Mouse (Mus musculus) retina, embryonic 14.5 days (tissue): Measurements from ENCODE around the gene Yipf3.

ENCODE experiments used
- DNase-seq: peaks from one replicate; pipeline ENCODE4 v3.0.0-alpha.2; 2015; ENCODE audit warnings: low spot score

The Yipf3 gene

GRCm38 (mm10) chr17:46283911-46284310 lies 36.0 kb downstream of the Yipf3 start:
- no peak for DNase-seq

DNA sequence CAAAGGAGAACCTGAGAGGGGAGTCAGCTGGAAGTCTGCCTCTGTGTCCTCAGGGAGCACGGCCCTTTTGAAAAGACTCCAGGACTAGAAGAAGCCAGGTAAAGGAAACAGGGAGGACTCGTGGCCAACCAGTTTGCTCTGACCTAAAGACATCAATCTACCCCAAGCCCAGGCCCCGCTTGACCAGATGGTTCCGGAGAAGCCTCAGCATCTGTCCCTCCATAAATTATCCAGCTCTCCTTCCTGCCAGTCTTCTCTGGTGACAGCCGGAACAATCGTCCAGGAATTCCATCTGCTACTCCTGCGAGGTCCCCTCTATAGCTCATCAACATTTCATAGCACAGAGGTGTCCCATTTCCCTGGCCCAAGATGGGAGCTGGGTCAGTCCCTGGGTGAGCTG lies 36.8 kb downstream of the Yipf3 start:
- DNase-seq, result peak; percentile 40

- DNase-seq, result no peak
Observed at GRCm38 (mm10) chr17:46285407-46285806, 37.5 kb downstream of the Yipf3 start.

- DNase-seq, result no peak
Observed at GRCm38 (mm10) chr17:46287678-46288095, 39.8 kb downstream of the Yipf3 start.

GRCm38 (mm10) chr17:46296601-46297000 lies 48.7 kb downstream of the Yipf3 start:
- no peak for DNase-seq

- no peak for DNase-seq
Observed at GRCm38 (mm10) chr17:46297028-46297363, 49.1 kb downstream of the Yipf3 start.

DNA sequence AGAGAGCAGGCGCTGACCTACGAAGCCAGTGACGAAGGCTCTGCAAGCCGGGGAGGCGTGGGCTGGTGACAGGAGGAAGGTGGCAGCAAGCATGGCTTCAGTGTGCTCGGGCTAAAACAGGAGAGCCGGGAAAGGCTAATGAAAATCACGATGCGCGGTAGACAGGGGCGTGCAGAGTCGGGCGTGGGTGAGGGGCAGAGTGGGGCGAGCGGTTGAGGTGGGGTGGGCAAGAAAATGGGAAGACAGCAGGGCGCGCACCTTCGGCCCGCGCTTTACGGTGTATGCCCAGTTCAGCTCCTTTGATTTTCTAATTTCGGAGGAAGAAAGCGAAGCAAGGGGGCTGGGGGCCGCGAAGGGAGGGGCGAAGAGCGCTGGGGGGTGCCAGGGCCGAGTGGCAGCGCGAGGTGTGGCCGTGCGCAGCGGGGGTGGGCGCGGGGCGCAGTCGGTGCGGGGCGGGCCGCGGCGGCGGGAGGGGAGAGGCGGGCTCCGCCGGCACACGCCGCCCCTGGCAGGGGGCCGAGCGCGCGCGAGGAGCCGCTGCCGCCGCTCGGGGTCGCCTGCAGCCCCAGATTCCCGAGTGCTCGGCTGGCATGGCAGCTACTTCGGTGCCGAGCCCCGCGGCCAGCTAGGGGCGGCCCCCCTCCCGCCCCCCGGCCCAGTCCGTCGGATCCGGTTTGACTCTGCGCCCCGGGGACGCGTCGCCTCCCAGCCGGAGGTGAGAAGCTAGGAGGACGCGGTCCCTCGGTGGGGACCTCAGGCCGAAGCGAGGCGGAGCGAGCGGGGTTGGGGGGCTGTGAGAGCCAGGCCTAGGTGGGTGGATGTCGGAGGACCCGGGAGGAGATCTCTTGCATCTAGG lies 49.7 kb downstream of the Yipf3 start, which contains the start of gene Dlk2:
TSS of gene Dlk2 (plus strand) at position 58 of the 856 bp plus-strand sequence.
- peak; percentile 40 for DNase-seq

DNA sequence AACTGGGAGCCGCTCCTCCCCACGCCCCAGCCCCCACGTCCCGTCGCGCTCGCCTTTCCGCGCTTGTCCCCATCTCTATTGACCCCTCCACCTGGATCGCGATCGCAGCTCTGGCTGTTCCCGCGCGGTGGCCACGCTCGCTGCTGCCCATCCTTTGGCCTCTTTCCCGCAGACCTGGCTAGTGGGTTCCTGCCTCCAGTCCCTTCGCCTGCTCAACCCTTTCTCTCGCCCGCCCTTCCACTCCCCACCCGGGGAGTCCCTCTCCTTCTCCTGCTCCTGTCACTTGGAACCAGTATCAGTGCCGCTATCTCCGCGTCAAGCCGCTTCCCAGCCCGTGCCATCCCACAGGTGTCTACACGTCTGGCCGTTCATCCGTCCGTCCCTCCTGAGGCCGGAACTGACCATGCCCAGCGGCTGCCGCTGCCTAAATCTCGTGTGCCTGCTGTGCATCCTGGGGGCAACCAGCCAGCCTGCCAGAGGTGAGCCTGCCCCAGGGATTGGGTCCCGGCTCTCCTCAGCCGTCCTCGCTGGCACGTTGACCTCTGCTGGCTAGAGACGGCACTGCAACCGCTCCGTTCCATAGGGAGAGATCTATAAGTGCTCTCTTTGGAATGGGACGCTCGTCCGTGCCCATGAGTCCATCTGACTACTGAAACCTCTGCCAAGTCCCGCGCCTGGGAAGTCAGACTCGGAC lies 50.5 kb downstream of the Yipf3 start:
- DNase-seq, result peak; percentile 94

DNA sequence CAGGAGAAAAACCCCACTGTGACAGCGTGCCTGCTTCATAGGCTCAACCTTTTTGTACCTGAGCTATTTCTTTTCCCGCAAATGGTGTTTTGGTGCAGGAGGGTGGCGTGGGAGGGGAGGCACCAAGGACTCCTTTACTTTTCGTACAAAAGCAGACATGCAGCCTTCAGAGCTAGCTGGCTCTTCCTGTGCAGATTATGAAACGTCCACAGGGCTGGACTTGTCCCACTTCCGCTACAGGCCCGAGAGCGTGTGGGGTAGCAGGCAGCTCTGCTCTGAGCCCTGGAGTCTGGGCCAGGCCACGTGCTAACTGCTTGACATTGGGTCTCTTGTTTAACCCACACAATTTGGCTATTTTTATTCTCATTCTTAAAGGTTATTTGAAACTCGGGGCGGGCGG lies 54.0 kb downstream of the Yipf3 start:
- no peak for DNase-seq
